Mouse (Mus musculus) heart, embryonic 14.5 days (tissue): ENCODE measurements around the gene Abcg5. TPM values are rescaled to one million over a fixed set of nuclear protein-coding genes. Genes with fewer than 3 reads are reported as not detected.

Source experiments
- ATAC-seq: fragments of 200-750 bp; cut with Nextera tagmentation; 2 replicates; pipeline ENCODE4 v1.8.0; 2017; ENCODE audit warnings: low read depth, moderate TSS enrichment; ENCODE audit not compliant: insufficient number of reproducible peaks, insufficient read depth, low FRiP score
- H3K27ac ChIP-seq, 2 experiments: fragments of 200-500 bp in 1 of 2; fragments of 300-500 bp in 1 of 2; sonication (generic) in 1 of 2; replicated peaks in 1 of 2; 2 replicates each; pipeline ENCODE4 v1.5.1; 2012 to 2014; ENCODE audit warnings: low read depth in 2 of 2, low read length in 2 of 2, control low read depth in 1 of 2, mild to moderate bottlenecking in 1 of 2, mixed read lengths in 1 of 2; ENCODE audit not compliant: control insufficient read depth in 1 of 2, insufficient read depth in 1 of 2
- H3K27me3 ChIP-seq: fragments of 300-500 bp; sonication (generic); 2 replicates; pipeline ENCODE4 v1.6.1; 2014; ENCODE audit warnings: mild to moderate bottlenecking, low read length, control low read depth; ENCODE audit not compliant: control insufficient read depth, insufficient read depth
- H3K36me3 ChIP-seq: fragments of 300-500 bp; sonication (generic); 2 replicates; pipeline ENCODE4 v1.6.1; 2014; ENCODE audit warnings: mild to moderate bottlenecking, control low read depth, low read length, mixed read lengths; ENCODE audit not compliant: control insufficient read depth, insufficient read depth
- H3K4me1 ChIP-seq, 2 experiments: fragments of 200-500 bp in 1 of 2; fragments of 300-500 bp in 1 of 2; sonication (generic) in 1 of 2; 2 replicates each; pipeline ENCODE4 v1.6.1; 2012 to 2014; ENCODE audit warnings: low read length in 2 of 2, control low read depth in 1 of 2, mixed read lengths in 1 of 2; ENCODE audit not compliant: control insufficient read depth in 2 of 2, insufficient read depth in 2 of 2
- H3K4me2 ChIP-seq: fragments of 300-500 bp; sonication (generic); 2 replicates; pipeline ENCODE4 v1.6.1; 2014; ENCODE audit warnings: mild to moderate bottlenecking, low read length
- H3K4me3 ChIP-seq, 2 experiments: fragments of 200-500 bp in 1 of 2; fragments of 300-500 bp in 1 of 2; sonication (generic) in 1 of 2; 2 replicates each; pipeline ENCODE4 v1.5.1; 2012 to 2014; ENCODE audit warnings: low read length in 2 of 2, mild to moderate bottlenecking in 2 of 2, control low read depth in 1 of 2, low read depth in 1 of 2, moderate library complexity in 1 of 2; ENCODE audit not compliant: control insufficient read depth in 1 of 2, insufficient read depth in 1 of 2
- H3K9ac ChIP-seq: fragments of 300-500 bp; sonication (generic); 2 replicates; pipeline ENCODE4 v1.6.1; 2014; ENCODE audit warnings: mild to moderate bottlenecking, low read length
- H3K9me3 ChIP-seq: fragments of 300-500 bp; sonication (generic); 2 replicates; pipeline ENCODE4 v1.6.1; 2016; ENCODE audit warnings: low read length, control low read depth; ENCODE audit not compliant: control insufficient read depth
- WGBS: fragments of 180-500 bp; shearing (Covaris S2); extraction: QIAGEN DNeasy Blood & Tissue Kit; methylation state at CpG from one replicate; pipeline ENCODE4 v1.1.7; 2014; 5-methylcytosine and 5-hydroxymethylcytosine counted together
- polyA plus RNA-seq: library from polyadenylated mRNA; unstranded; fragments of >200 nt; fragmentation: Nextera tagmentation; extraction: Ambion mirVana; gene quantifications from 2 replicates; pipeline ENCODE4 v1.2.1, GENCODE M21; 2014

Gene Abcg5
- polyA plus RNA-seq, 1 experiment from 2014 or later: 0.27 TPM

DNA sequence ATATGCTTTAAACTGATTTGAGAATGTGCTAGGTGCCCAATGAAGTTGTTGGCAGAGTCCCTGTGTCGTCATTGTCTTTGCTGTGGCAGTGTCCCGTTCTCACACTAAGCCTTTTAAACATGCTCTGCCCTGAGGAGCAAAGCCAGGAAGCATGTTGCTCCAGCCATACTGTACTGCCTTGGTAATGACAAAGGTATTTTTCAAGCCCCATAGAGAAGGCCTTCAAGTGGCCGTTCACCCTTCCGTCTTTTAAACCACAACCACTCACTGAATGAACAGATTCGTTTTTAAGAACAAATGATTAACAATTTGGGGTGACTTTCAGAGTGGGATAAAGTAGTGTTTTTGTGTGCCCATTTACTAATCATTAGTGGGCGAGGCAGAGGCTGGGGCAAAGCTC lies 61.6 kb downstream of the Abcg5 start:
- WGBS: 82% methylated on average over 6 of the region's 6 CpGs
- H3K9ac ChIP-seq: no peak overlapping the region
- H3K27me3 ChIP-seq: no peaks in the 10 kb centered on the region
- no peak overlapping the region for H3K4me3 ChIP-seq
- H3K4me2 ChIP-seq: no peak overlapping the region
- ATAC-seq: no peak
- no peak overlapping the region for H3K27ac ChIP-seq
- H3K9me3 ChIP-seq: no peaks in the 10 kb centered on the region
- peaks cover 0 to 2% of the 10 kb centered on the region in 2 experiments; a peak in 1 of 4 replicates for H3K4me1 ChIP-seq
- H3K36me3 ChIP-seq: no peaks in the 10 kb centered on the region

DNA sequence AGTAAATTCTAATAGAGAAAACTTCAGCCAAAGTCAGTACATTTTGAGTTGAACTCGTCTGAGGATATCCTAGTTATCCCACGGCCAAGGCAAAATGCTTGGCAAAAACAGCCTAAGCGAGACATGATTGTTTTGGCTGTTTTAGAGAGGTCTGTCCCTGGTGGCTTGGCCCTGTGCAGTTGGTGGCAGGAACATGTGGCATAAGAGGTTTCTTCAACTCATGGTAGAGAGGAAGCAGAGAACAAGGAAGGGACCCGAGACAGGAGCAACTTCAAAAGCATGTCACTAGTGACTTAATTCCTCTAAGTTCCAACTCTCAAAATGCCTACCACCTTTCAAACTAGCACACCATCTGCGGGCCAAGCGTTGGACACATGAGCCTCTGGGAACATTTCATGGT lies 62.2 kb downstream of the Abcg5 start:
- ATAC-seq: no peak
- H3K9me3 ChIP-seq: no peaks in the 10 kb centered on the region

DNA sequence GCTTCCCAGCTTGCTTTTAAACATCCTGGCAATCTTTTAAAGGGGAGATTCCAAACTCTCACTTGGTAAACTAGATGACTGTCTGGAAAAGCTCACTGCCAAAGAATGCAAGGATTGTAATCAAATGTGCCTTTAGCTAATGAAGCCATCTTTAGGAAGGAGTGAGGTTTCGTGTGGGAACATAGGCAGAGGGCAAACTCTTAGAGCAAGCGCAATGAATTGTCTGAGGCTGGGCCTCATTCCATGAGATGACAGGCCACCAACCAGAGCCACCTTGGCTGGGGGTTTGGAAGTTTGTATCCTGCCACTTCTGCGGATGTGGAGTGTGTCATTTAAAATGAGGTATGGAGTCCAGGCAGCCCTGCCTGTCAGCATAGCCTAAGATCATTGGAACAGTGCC lies 62.7 kb downstream of the Abcg5 start:
- H3K9ac ChIP-seq: no peak overlapping the region
- H3K27ac ChIP-seq: no peak overlapping the region
- no peaks in the 10 kb centered on the region for H3K36me3 ChIP-seq
- no peak for ATAC-seq
- WGBS: 66% methylated on average over 3 of the region's 3 CpGs
- no peak overlapping the region for H3K4me3 ChIP-seq
- H3K27me3 ChIP-seq: no peaks in the 10 kb centered on the region
- H3K9me3 ChIP-seq: no peaks in the 10 kb centered on the region
- peaks cover 0 to 2% of the 10 kb centered on the region in 2 experiments; a peak in 1 of 4 replicates for H3K4me1 ChIP-seq
- H3K4me2 ChIP-seq: no peak overlapping the region

More for the DNA sequence above, 62.2 kb downstream of the Abcg5 start:
- no peak overlapping the region for H3K27ac ChIP-seq
- no peaks in the 10 kb centered on the region for H3K27me3 ChIP-seq
- no peaks in the 10 kb centered on the region for H3K36me3 ChIP-seq
- peaks cover 0 to 2% of the 10 kb centered on the region in 2 experiments; a peak in 1 of 4 replicates for H3K4me1 ChIP-seq
- no peak overlapping the region for H3K4me2 ChIP-seq
- WGBS: 91% methylated on average over 6 of the region's 6 CpGs
- no peak overlapping the region for H3K9ac ChIP-seq
- H3K4me3 ChIP-seq: no peak overlapping the region

DNA sequence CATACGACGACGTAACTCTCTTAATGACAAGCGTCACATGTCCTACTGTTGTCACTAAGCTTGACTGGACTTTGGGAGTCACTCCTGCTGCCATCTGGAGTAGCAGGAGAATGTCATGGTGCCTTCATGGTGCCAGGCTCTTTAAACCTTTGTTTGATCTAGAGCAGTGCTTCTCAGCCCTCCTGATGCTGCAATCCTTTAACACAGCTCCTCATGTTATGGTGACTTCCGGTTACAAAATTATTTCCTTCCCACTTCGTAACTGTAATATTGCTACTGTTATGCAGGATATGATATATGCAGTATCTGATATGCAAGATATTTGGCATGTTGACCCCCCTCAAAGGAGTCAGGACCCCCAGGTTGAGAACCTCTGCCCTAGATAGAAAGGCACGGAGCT lies 63.7 kb downstream of the Abcg5 start:
- H3K4me2 ChIP-seq: no peak overlapping the region
- H3K9ac ChIP-seq: no peak overlapping the region
- peaks cover 0 to 2% of the 10 kb centered on the region in 2 experiments; a peak in 1 of 4 replicates for H3K4me1 ChIP-seq
- H3K27ac ChIP-seq: no peak overlapping the region
- no peak overlapping the region for H3K4me3 ChIP-seq
- no peak for ATAC-seq
- H3K27me3 ChIP-seq: no peaks in the 10 kb centered on the region
- no peaks in the 10 kb centered on the region for H3K9me3 ChIP-seq
- WGBS: 85% methylated on average over 7 of the region's 7 CpGs
- 0 out of 2 replicates have a peak, but pooled peaks cover under 1% of the 10 kb centered on the region for H3K36me3 ChIP-seq

DNA sequence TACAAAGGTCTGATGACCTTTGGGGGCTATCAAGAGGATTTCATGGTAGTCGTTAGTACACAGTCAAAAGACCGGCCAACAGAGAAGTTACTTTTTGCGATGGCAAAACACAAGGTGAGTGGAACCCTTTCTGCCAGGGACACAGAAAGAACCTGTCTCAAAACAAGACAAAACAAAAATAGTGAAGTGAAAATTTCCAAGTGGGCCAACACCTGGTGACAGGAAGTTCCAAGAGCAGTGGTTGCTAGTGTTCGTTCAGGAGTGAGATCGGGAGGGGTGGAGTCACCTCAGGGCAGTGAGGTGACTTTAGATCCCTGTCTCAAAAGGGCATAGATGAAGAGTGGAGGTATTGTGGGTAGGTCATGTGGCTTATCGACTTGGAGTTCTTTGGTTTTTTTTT lies 64.9 kb downstream of the Abcg5 start:
- ATAC-seq: no peak
- Histone ChIP-seq H3K4me2 (no peak overlapping the region), H3K9me3 (no peaks in the 10 kb centered on the region), H3K27ac (no peak overlapping the region), H3K4me3 (no peak overlapping the region), H3K4me1 (peaks cover 0 to 2% of the 10 kb centered on the region in 2 experiments; a peak in 1 of 4 replicates), H3K27me3 (no peaks in the 10 kb centered on the region), H3K9ac (no peak overlapping the region), H3K36me3 (0 out of 2 replicates have a peak, but pooled peaks cover 3% of the 10 kb centered on the region)
- WGBS: 94% methylated on average over 6 of the region's 6 CpGs

DNA sequence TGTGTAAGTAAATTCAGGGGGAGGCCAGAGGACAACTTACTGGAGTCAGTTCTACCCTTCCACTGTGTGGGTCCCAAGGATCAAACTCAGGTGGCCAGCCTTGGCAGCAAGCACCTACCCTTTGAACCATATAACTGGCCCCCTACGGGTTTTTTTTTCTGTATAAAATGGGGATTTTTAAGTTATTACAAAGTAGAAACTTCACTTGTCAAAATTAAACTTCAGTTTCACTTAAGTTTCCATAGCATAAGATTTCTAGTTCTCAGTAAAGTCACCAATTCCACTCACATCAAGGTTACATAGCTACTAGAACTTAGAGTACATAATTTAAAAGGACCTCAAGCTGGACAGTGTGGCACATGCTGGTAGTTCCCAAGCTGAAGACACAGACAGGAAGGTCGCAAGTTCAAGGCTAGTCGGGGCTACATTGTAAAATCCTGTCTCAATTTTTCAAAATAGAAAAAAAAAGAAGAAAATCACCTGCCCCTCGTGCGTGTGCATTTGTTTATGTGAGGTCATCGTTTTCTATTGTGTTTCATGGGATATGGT lies 66.2 kb downstream of the Abcg5 start:
- Histone ChIP-seq H3K27ac (no peak overlapping the region), H3K36me3 (0 out of 2 replicates have a peak, but pooled peaks cover 3% of the 10 kb centered on the region), H3K9me3 (no peaks in the 10 kb centered on the region), H3K9ac (no peak overlapping the region), H3K4me1 (peaks cover 0 to 2% of the 10 kb centered on the region in 2 experiments; a peak in 1 of 4 replicates), H3K27me3 (no peaks in the 10 kb centered on the region), H3K4me2 (no peak overlapping the region), H3K4me3 (no peak overlapping the region)
- ATAC-seq: no peak
- WGBS: 78% methylated on average over 6 of the region's 6 CpGs

DNA sequence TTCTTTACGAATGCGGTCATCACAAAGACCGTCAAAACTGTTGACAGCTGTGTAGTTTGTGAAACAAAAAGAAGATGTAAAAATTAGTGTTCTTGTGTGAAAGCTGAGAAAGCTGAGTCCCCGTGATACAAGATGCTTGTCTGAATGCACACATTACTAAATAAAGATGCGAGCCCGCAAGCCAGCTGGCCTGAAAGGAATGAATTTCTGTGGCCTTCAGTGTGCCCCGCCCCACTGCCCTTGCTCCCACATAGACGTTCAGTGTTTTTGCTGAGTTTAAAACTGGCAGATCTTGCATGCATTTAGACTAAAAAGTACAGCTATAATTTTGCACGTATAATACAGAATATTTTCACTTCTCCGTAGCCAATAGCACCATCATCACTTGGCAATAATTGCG lies 67.0 kb downstream of the Abcg5 start:
- no peak for ATAC-seq
- no peak overlapping the region for H3K4me2 ChIP-seq
- H3K9me3 ChIP-seq: no peaks in the 10 kb centered on the region
- H3K36me3 ChIP-seq: 0 out of 2 replicates have a peak, but pooled peaks cover 3% of the 10 kb centered on the region
- 86% methylated on average over 11 of the region's 11 CpGs for WGBS
- peaks cover 0 to 2% of the 10 kb centered on the region in 2 experiments; a peak in 1 of 4 replicates for H3K4me1 ChIP-seq
- no peak overlapping the region for H3K9ac ChIP-seq
- no peak overlapping the region for H3K4me3 ChIP-seq
- no peaks in the 10 kb centered on the region for H3K27me3 ChIP-seq
- H3K27ac ChIP-seq: no peak overlapping the region

DNA sequence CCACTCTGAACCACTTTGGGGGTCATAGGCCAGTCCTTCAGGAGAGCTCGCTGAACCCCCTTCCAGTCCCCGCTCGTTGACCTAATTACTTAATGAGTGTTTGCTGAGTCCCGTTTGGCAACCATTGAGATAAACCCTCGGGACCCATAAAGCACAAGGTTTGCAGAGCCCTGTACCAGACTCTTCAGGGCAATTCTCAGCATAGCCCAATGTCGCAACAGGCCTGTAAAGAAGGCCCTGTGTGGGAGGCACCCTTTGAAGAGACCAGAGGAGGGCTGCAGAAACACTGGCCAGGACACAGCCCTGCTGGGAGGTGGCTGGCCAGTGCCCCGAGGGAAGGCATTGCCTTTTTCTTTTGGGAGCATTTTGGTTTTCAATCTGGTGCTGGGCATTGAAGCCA lies 70.8 kb downstream of the Abcg5 start:
- Histone ChIP-seq H3K4me3 (no peak overlapping the region), H3K4me1 (no peaks in the 10 kb centered on the region), H3K27me3 (no peaks in the 10 kb centered on the region), H3K27ac (no peak overlapping the region), H3K9me3 (no peaks in the 10 kb centered on the region), H3K4me2 (no peak overlapping the region), H3K9ac (no peak overlapping the region), H3K36me3 (0 out of 2 replicates have a peak, but pooled peaks cover 4% of the 10 kb centered on the region)
- no peak for ATAC-seq
- 69% methylated on average over 7 of the region's 7 CpGs for WGBS
